Mouse (Mus musculus) lung, postnatal 0 days (tissue): ENCODE results near the gene Gps2.

Experiments
- CTCF ChIP-seq: IDR thresholded peaks from 2 replicates; pipeline ENCODE4 v1.5.1; 2016; ENCODE audit warnings: antibody characterized with exemption, mild to moderate bottlenecking
- EP300 ChIP-seq: IDR thresholded peaks from 2 replicates; pipeline ENCODE4 v1.6.1; 2016; ENCODE audit warnings: antibody characterized with exemption, mild to moderate bottlenecking, control low read depth

GRCm38 (mm10) chr11:69935137-69935879 lies 21.6 kb downstream of the Gps2 start, which contains the start of gene Ybx2:
- TF ChIP-seq CTCF (no peak; the same call in 1 of the 2 replicates), EP300 (no peak)
